Mouse (Mus musculus): ENCODE data around the gene Tmem120a. TPM values are rescaled to one million over a fixed set of nuclear protein-coding genes. Genes with fewer than 3 reads are reported as not detected.

The Tmem120a gene
- polyA plus RNA-seq, 1 experiment from 2014 or later = 18.2 TPM

GRCm38 (mm10) chr5:135707855-135708254 is 36.4 kb downstream of the Tmem120a start:
- H3K9me3 ChIP-seq (replicated peaks; ENCODE audit: control insufficient read depth, low read length) = no peaks in the 10 kb centered on the region
- no peaks in the 10 kb centered on the region for H3K27me3 ChIP-seq (ENCODE audit: control insufficient read depth, insufficient read depth, low read depth, low read length)
- no peak overlapping the region for H3K4me2 ChIP-seq (ENCODE audit: low read depth, low read length)
- no peak overlapping the region for H3K9ac ChIP-seq (ENCODE audit: low read depth, low read length)
- 9% methylated on average over 1 of the region's 1 CpGs for WGBS (ENCODE audit: insufficient replicate concordance)
- no peak for ATAC-seq (ENCODE audit: low read depth)
- no peaks in the 10 kb centered on the region for H3K36me3 ChIP-seq (ENCODE audit: control insufficient read depth, insufficient read depth)
- H3K4me1 ChIP-seq (ENCODE audit: control insufficient read depth, low read depth, low read length) = peaks cover 27% of the 10 kb centered on the region
- H3K27ac ChIP-seq (ENCODE audit: low read length) = 0 out of 2 replicates have a peak overlapping the region, but pooled peaks have one; percentile 9
- H3K4me3 ChIP-seq (ENCODE audit: low read depth, low read length) = no peak overlapping the region

GRCm38 (mm10) chr5:135707039-135707438 is 37.2 kb downstream of the Tmem120a start:
- WGBS (ENCODE audit: insufficient replicate concordance) = 86% methylated on average over 13 of the region's 13 CpGs
- H3K4me2 ChIP-seq (ENCODE audit: low read depth, low read length) = no peak overlapping the region
- peaks cover 22% of the 10 kb centered on the region for H3K4me1 ChIP-seq (ENCODE audit: control insufficient read depth, low read depth, low read length)
- no peak overlapping the region for H3K9ac ChIP-seq (ENCODE audit: low read depth, low read length)
- no peaks in the 10 kb centered on the region for H3K36me3 ChIP-seq (ENCODE audit: control insufficient read depth, insufficient read depth)
- H3K27me3 ChIP-seq (ENCODE audit: control insufficient read depth, insufficient read depth, low read depth, low read length) = no peaks in the 10 kb centered on the region
- H3K27ac ChIP-seq (ENCODE audit: low read length) = no peak overlapping the region
- no peaks in the 10 kb centered on the region for H3K9me3 ChIP-seq (replicated peaks; ENCODE audit: control insufficient read depth, low read length)
- no peak overlapping the region for H3K4me3 ChIP-seq (ENCODE audit: low read depth, low read length)
- no peak for ATAC-seq (ENCODE audit: low read depth)

GRCm38 (mm10) chr5:135705383-135705782 is 38.9 kb downstream of the Tmem120a start:
- no peak overlapping the region for H3K4me3 ChIP-seq (ENCODE audit: low read depth, low read length)
- 67% methylated on average over 4 of the region's 4 CpGs for WGBS (ENCODE audit: insufficient replicate concordance)
- no peak overlapping the region for H3K4me2 ChIP-seq (ENCODE audit: low read depth, low read length)
- no peaks in the 10 kb centered on the region for H3K27me3 ChIP-seq (ENCODE audit: control insufficient read depth, insufficient read depth, low read depth, low read length)
- H3K9ac ChIP-seq (ENCODE audit: low read depth, low read length) = no peak overlapping the region
- H3K9me3 ChIP-seq (replicated peaks; ENCODE audit: control insufficient read depth, low read length) = no peaks in the 10 kb centered on the region
- peaks cover 14% of the 10 kb centered on the region for H3K4me1 ChIP-seq (ENCODE audit: control insufficient read depth, low read depth, low read length)
- ATAC-seq (ENCODE audit: low read depth) = no peak
- H3K36me3 ChIP-seq (ENCODE audit: control insufficient read depth, insufficient read depth) = no peaks in the 10 kb centered on the region
- no peak overlapping the region for H3K27ac ChIP-seq (ENCODE audit: low read length)

DNA sequence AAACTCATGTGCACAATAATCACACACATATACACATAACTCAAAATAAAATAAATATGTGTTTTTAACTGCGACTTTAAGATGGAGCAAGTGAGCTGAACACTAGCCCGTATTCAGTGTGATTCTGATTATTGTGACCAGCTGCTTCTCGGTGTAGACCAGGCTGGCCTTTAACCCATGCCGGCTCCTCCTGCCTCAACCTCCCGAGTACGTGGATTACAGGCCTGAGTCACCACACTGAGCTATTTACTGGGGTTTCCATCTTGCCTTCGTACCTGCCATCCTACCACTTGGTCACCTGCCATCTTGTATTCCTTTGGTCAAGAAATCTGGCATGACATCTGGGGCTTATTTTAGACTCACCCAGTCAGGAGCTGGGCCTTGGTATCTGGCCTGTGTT is 40.8 kb downstream of the Tmem120a start:
- 75% methylated on average over 7 of the region's 7 CpGs for WGBS (ENCODE audit: insufficient replicate concordance)
- ATAC-seq (ENCODE audit: low read depth) = no peak
- Histone ChIP-seq H3K4me1 (ENCODE audit: control insufficient read depth, low read depth, low read length) (peaks cover 14% of the 10 kb centered on the region), H3K36me3 (ENCODE audit: control insufficient read depth, insufficient read depth) (no peaks in the 10 kb centered on the region), H3K27me3 (ENCODE audit: control insufficient read depth, insufficient read depth, low read depth, low read length) (no peaks in the 10 kb centered on the region), H3K9ac (ENCODE audit: low read depth, low read length) (no peak overlapping the region), H3K4me3 (ENCODE audit: low read depth, low read length) (no peak overlapping the region), H3K9me3 (replicated peaks; ENCODE audit: control insufficient read depth, low read length) (no peaks in the 10 kb centered on the region), H3K27ac (ENCODE audit: low read length) (no peak overlapping the region), H3K4me2 (ENCODE audit: low read depth, low read length) (no peak overlapping the region)

DNA sequence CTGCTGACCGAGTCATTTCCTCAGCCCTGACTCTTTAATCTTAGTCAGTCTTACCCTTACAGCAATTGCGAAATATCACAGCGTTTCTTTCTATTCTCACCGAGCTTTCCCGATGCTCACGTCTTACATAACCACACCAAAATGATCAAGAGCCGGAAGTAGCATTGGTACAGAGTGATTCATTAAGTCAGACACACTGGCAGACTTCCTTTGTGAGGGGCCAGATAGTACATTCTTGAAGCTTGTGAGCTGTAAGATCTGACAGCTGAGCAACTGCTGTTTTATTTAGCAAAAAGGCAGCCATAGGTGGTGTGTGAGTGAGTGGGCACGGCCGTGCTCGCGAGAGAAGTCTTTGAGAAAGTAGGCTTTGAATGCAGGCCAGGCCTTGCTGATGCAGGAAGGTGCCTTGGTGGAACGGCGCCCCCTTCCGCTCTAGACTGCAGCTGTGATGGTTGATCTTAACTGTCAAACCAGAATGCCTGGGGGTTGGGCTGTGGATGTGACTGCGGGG is 41.5 kb downstream of the Tmem120a start:
- peak overlapping the region; percentile 1; the same call in 1 of the 2 replicates for H3K4me2 ChIP-seq (ENCODE audit: low read depth, low read length)

GRCm38 (mm10) chr5:135702190-135702589 is 42.1 kb downstream of the Tmem120a start:
- no peak for ATAC-seq (ENCODE audit: low read depth)
- Histone ChIP-seq H3K4me3 (ENCODE audit: low read depth, low read length) (no peak overlapping the region), H3K27ac (ENCODE audit: low read length) (no peak overlapping the region), H3K9me3 (replicated peaks; ENCODE audit: control insufficient read depth, low read length) (no peaks in the 10 kb centered on the region), H3K9ac (ENCODE audit: low read depth, low read length) (no peak overlapping the region), H3K4me1 (ENCODE audit: control insufficient read depth, low read depth, low read length) (peaks cover 6% of the 10 kb centered on the region), H3K4me2 (ENCODE audit: low read depth, low read length) (no peak overlapping the region), H3K27me3 (ENCODE audit: control insufficient read depth, insufficient read depth, low read depth, low read length) (no peaks in the 10 kb centered on the region), H3K36me3 (ENCODE audit: control insufficient read depth, insufficient read depth) (no peaks in the 10 kb centered on the region)
- WGBS (ENCODE audit: insufficient replicate concordance) = 60% methylated on average over 6 of the region's 6 CpGs

More for the DNA sequence above, 41.5 kb downstream of the Tmem120a start:
- peaks cover 9% of the 10 kb centered on the region for H3K4me1 ChIP-seq (ENCODE audit: control insufficient read depth, low read depth, low read length)
- H3K4me3 ChIP-seq (ENCODE audit: low read depth, low read length) = no peak overlapping the region
- no peaks in the 10 kb centered on the region for H3K36me3 ChIP-seq (ENCODE audit: control insufficient read depth, insufficient read depth)
- H3K9me3 ChIP-seq (replicated peaks; ENCODE audit: control insufficient read depth, low read length) = no peaks in the 10 kb centered on the region
- H3K9ac ChIP-seq (ENCODE audit: low read depth, low read length) = no peak overlapping the region
- peak; percentile 17; the same call in 1 of the 2 replicates for ATAC-seq (ENCODE audit: low read depth)
- H3K27ac ChIP-seq (ENCODE audit: low read length) = no peak overlapping the region
- no peaks in the 10 kb centered on the region for H3K27me3 ChIP-seq (ENCODE audit: control insufficient read depth, insufficient read depth, low read depth, low read length)
- WGBS (ENCODE audit: insufficient replicate concordance) = 13% methylated on average over 15 of the region's 15 CpGs

DNA sequence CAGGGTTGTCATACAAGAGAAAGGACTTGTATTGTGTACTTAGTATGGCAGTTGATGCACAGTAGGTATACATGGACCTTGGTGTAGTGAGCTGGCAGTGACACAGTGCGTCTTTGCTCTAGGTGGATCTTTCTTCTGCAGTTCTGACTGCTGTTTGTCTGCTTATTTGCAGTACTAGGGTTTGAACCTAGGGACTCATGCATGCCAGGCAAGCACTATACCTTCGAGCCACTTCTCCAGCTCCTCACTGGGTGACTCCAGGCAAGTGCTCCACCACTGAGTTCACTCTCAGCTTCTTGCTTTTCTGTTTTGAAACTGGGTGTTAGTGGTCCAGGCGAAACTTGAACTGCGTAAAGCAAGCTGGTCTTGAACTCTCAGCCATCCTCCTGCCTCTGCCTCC is 42.6 kb downstream of the Tmem120a start:
- no peak overlapping the region for H3K27ac ChIP-seq (ENCODE audit: low read length)
- no peak overlapping the region for H3K4me2 ChIP-seq (ENCODE audit: low read depth, low read length)
- H3K27me3 ChIP-seq (ENCODE audit: control insufficient read depth, insufficient read depth, low read depth, low read length) = no peaks in the 10 kb centered on the region
- no peaks in the 10 kb centered on the region for H3K36me3 ChIP-seq (ENCODE audit: control insufficient read depth, insufficient read depth)
- no peak overlapping the region for H3K9ac ChIP-seq (ENCODE audit: low read depth, low read length)
- H3K4me1 ChIP-seq (ENCODE audit: control insufficient read depth, low read depth, low read length) = peaks cover 6% of the 10 kb centered on the region
- 76% methylated on average over 4 of the region's 4 CpGs for WGBS (ENCODE audit: insufficient replicate concordance)
- H3K4me3 ChIP-seq (ENCODE audit: low read depth, low read length) = no peak overlapping the region
- no peaks in the 10 kb centered on the region for H3K9me3 ChIP-seq (replicated peaks; ENCODE audit: control insufficient read depth, low read length)
- no peak for ATAC-seq (ENCODE audit: low read depth)

DNA sequence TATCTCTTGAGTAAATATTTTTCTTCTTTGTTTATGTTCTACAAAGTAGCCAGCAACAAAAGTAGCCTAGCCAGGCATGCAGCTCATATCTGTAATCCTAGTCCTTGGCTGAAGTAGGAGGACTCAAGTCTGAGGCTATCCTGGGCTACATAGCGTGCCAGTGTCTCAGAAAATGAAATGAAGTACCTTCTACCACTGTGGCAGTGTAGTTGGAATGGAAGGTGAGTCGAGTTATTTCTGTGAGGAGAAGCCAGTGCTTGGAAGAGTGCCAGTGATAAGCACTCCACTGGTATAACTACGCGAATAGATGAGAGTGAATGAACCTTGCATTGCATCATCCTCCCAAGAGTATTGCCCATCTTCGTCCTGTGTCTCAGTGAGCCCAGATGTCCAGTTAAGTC is 46.5 kb downstream of the Tmem120a start:
- Histone ChIP-seq H3K4me3 (ENCODE audit: low read depth, low read length) (no peak overlapping the region), H3K36me3 (ENCODE audit: control insufficient read depth, insufficient read depth) (no peaks in the 10 kb centered on the region), H3K4me2 (ENCODE audit: low read depth, low read length) (no peak overlapping the region), H3K4me1 (ENCODE audit: control insufficient read depth, low read depth, low read length) (peaks cover 8% of the 10 kb centered on the region), H3K27me3 (ENCODE audit: control insufficient read depth, insufficient read depth, low read depth, low read length) (no peaks in the 10 kb centered on the region), H3K27ac (ENCODE audit: low read length) (no peak overlapping the region), H3K9ac (ENCODE audit: low read depth, low read length) (no peak overlapping the region), H3K9me3 (replicated peaks; ENCODE audit: control insufficient read depth, low read length) (no peaks in the 10 kb centered on the region)
- ATAC-seq (ENCODE audit: low read depth) = no peak
- 53% methylated on average over 5 of the region's 5 CpGs for WGBS (ENCODE audit: insufficient replicate concordance)

DNA sequence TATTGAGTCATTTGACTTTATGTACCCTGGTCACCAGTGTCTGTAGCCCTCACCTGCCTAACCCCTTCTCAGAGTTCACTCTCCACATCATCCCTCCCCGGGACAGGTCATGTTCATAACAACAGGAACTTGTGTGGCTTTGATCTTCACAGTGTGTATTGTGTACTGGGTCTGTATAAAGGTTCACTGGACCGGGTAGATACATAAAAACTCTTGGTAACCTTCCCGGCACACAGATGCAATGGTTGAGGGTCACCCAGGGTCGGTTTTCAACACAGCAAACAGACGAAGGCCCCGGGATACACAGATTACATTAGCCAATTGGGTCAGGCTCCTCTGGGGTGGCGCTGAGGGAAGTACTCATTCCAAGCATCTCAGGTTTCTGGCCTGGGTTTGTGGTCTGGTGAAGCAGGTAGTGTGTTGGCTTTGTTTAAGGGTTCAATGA is 48.9 kb downstream of the Tmem120a start:
- H3K4me3 ChIP-seq (ENCODE audit: low read depth, low read length) = no peak overlapping the region
- H3K4me2 ChIP-seq (ENCODE audit: low read depth, low read length) = no peak overlapping the region
- no peaks in the 10 kb centered on the region for H3K27me3 ChIP-seq (ENCODE audit: control insufficient read depth, insufficient read depth, low read depth, low read length)
- ATAC-seq (ENCODE audit: low read depth) = peak; percentile 87
- H3K36me3 ChIP-seq (ENCODE audit: control insufficient read depth, insufficient read depth) = no peaks in the 10 kb centered on the region
- 50% methylated on average over 7 of the region's 7 CpGs for WGBS (ENCODE audit: insufficient replicate concordance)
- H3K9me3 ChIP-seq (replicated peaks; ENCODE audit: control insufficient read depth, low read length) = no peaks in the 10 kb centered on the region
- no peak overlapping the region for H3K9ac ChIP-seq (ENCODE audit: low read depth, low read length)
- H3K4me1 ChIP-seq (ENCODE audit: control insufficient read depth, low read depth, low read length) = peaks cover 8% of the 10 kb centered on the region
- H3K27ac ChIP-seq (ENCODE audit: low read length) = peak overlapping the region; percentile 59

Data from liver, embryonic 16.5 days (tissue).